Mouse (Mus musculus): ENCODE results near the gene Ddx58. TPM values are rescaled to one million over a fixed set of nuclear protein-coding genes. Genes with fewer than 3 reads are reported as not detected.

The Ddx58 gene
- polyA plus RNA-seq, 1 experiment from 2014 or later = 14.2 TPM

DNA sequence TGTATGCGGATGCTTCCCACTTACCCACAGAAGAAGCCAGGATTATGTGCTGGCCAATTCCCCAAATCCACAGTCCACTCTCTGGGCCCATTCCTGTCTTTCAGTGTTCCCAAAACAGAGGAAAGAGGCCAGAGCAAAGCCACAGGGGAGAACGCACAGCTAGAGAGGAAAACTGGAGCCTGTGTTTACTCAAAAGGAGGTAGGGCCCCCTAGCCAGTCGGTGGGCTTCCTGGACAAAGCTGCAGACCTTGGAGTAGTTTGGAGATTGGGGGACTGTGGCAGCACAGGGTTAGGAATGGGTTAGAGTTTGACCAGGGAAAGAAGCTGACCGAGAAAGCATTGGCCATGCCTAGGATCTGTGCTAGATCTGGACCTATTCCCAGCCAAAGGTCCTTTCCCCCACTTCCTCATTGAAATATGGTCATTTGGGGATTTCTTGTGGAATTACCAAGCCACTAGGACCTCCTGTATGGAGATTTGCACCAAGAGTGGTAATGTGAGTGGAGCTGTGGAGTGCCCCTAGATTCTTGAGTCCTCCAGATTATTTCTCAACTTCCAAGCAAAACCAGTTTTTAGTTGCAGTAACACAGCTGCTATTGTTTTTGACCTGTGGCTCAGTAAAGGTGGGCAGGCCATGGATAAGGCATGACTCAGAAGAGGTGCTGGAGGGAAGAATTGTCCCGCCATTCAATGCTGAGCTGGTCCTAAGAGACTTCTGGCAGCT lies 82.0 kb downstream of the Ddx58 start:
- Histone ChIP-seq H3K4me2 (ENCODE audit: low read depth, low read length) (no peak overlapping the region), H3K4me3 (replicated peaks; ENCODE audit: low read length) (no peak overlapping the region), H3K4me1 (ENCODE audit: control insufficient read depth, insufficient read depth, low read length) (peaks cover 23% of the 10 kb centered on the region), H3K9me3 (replicated peaks; ENCODE audit: control insufficient read depth, low read length) (no peaks in the 10 kb centered on the region), H3K36me3 (ENCODE audit: control insufficient read depth, insufficient read depth, low read length) (no peaks in the 10 kb centered on the region), H3K27me3 (ENCODE audit: control insufficient read depth, insufficient read depth, low read length) (no peaks in the 10 kb centered on the region), H3K9ac (ENCODE audit: low read length) (no peak overlapping the region), H3K27ac (ENCODE audit: low read length) (peak overlapping the region; percentile 37; the same call in 1 of the 2 replicates)
- no peak for ATAC-seq (ENCODE audit: insufficient read depth, low FRiP score)
- 53% methylated on average over 5 of the region's 5 CpGs for WGBS

DNA sequence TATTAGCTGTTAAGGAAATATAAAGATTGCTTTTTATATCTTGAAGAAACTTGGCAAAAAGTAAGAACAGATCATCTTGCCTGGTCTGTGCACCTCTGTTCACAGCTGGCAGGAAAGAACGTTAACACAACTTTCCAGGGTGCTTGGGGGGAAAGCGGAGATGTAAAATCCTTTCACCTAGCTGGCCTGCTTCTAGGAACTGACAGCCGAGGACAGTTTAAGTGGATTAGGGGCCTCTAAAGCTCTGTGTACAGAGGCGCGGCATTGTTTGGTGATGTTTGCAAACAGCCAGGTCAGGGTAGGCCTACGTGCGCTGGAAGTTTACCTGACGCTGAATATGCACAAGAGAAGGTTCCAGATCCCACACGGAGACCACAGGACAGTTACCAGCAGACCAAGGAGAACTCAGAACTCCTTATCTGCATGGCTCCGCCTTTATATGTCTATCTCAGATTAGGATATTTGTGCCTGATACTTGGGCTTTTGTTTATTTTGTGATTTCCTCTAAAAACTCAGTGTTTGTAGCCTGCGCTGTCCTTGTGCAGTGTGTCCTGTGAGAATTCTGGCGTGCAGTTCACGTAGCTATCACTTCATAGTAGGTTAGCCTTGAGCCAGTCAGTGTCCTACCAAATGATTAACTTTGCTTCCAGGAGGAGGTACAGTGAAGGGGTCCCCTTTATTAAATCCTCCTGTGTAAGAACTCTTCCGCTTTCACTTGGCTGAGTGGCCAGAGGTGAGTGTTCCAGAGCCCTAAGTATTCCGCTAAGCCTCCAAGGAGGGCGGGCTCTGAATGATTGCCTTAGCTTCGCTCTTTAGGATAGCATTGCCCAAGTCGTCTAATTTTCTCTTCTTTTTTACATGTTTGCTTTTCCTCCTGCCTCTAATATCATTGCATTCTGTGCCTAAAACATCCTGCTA lies 82.8 kb downstream of the Ddx58 start:
- Histone ChIP-seq H3K9ac (ENCODE audit: low read length) (no peak overlapping the region), H3K4me1 (ENCODE audit: control insufficient read depth, insufficient read depth, low read length) (peaks cover 23% of the 10 kb centered on the region), H3K36me3 (ENCODE audit: control insufficient read depth, insufficient read depth, low read length) (no peaks in the 10 kb centered on the region), H3K27ac (ENCODE audit: low read length) (peak overlapping the region; percentile 37; the same call in 1 of the 2 replicates), H3K27me3 (ENCODE audit: control insufficient read depth, insufficient read depth, low read length) (no peaks in the 10 kb centered on the region), H3K9me3 (replicated peaks; ENCODE audit: control insufficient read depth, low read length) (no peaks in the 10 kb centered on the region), H3K4me2 (ENCODE audit: low read depth, low read length) (no peak overlapping the region), H3K4me3 (replicated peaks; ENCODE audit: low read length) (no peak overlapping the region)
- WGBS = 61% methylated on average over 18 of the region's 18 CpGs
- no peak for ATAC-seq (ENCODE audit: insufficient read depth, low FRiP score)

DNA sequence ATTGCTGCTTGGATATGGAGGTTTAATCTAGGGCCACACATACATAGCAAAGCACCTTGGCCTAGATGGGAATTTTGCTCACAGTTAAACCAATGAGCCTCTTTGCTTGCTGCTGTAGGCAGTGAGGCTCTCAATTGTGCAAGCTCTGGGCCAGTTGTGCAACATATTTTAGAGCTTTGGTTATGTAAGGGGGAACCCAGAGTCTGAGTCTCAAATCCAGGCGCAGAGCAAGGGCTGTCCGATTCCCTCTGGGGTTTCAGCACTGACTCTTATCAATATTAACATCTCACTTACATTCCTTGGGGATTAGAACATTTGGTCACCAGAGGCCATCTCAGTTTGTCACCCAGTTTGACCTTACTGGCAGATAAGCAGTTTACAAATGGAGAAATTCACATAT lies 83.5 kb downstream of the Ddx58 start:
- Histone ChIP-seq H3K36me3 (ENCODE audit: control insufficient read depth, insufficient read depth, low read length) (no peaks in the 10 kb centered on the region), H3K9ac (ENCODE audit: low read length) (no peak overlapping the region), H3K27me3 (ENCODE audit: control insufficient read depth, insufficient read depth, low read length) (no peaks in the 10 kb centered on the region), H3K27ac (ENCODE audit: low read length) (no peak overlapping the region), H3K4me3 (replicated peaks; ENCODE audit: low read length) (no peak overlapping the region), H3K9me3 (replicated peaks; ENCODE audit: control insufficient read depth, low read length) (no peaks in the 10 kb centered on the region), H3K4me2 (ENCODE audit: low read depth, low read length) (no peak overlapping the region), H3K4me1 (ENCODE audit: control insufficient read depth, insufficient read depth, low read length) (peaks cover 23% of the 10 kb centered on the region)
- 50% methylated on average over 2 of the region's 2 CpGs for whole genome bisulfite sequencing
- ATAC-seq (ENCODE audit: insufficient read depth, low FRiP score) = 0 out of 2 replicates have a peak, but pooled peaks have one; percentile 19

DNA sequence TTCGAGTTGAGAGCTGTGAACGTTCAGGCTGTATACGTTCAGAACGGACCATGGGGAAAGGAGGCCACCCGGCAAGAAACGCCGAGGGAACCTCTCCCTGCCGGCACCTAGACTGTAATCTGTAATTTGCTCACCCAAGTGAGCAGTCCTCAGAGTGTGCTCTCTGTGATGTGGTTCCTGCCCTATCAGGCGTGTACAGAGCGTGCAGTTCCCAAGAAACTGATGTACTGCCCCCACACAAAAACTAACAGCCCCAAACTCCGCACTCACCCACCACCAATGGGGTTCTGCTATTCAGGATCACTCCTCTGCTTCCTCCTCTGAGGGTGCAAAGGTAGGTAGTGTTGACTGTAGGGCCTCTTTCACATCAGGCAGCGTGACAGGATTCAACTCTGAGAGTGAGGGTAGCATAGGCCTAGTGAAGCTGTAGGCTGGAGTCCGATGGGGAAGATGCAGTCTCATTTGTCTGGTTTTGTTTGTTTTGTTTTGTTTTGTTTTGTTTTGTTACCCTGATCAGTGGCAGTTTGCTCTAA lies 84.1 kb downstream of the Ddx58 start:
- ATAC-seq (ENCODE audit: insufficient read depth, low FRiP score) = 0 out of 2 replicates have a peak, but pooled peaks have one; percentile 14

DNA sequence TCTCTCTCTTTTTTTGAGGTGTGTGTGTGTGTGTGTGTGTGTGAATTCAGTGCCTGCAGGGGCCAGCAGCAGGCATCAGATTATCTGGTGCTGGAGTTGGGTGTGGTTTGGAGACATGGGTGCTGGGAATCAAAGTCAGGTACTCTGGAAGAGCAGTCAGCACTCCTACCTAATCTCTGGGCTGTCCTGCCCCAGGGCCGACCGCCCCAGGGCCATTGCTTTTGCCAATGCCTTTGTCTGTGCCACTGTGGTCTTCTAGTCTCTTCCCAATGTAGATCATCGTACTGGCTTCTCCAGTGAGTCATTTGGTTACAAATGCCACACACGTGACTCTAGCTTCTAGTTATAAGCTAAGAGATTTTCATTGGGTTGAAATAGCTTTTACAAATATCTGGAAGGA lies 84.9 kb downstream of the Ddx58 start:
- 88% methylated on average over 4 of the region's 4 CpGs for WGBS
- Histone ChIP-seq H3K4me3 (replicated peaks; ENCODE audit: low read length) (no peak overlapping the region), H3K27me3 (ENCODE audit: control insufficient read depth, insufficient read depth, low read length) (no peaks in the 10 kb centered on the region), H3K4me1 (ENCODE audit: control insufficient read depth, insufficient read depth, low read length) (peaks cover 23% of the 10 kb centered on the region), H3K4me2 (ENCODE audit: low read depth, low read length) (no peak overlapping the region), H3K9me3 (replicated peaks; ENCODE audit: control insufficient read depth, low read length) (no peaks in the 10 kb centered on the region), H3K27ac (ENCODE audit: low read length) (no peak overlapping the region), H3K36me3 (ENCODE audit: control insufficient read depth, insufficient read depth, low read length) (no peaks in the 10 kb centered on the region), H3K9ac (ENCODE audit: low read length) (no peak overlapping the region)
- ATAC-seq (ENCODE audit: insufficient read depth, low FRiP score) = no peak

More for the DNA sequence above, 84.1 kb downstream of the Ddx58 start:
- H3K36me3 ChIP-seq (ENCODE audit: control insufficient read depth, insufficient read depth, low read length) = no peaks in the 10 kb centered on the region
- H3K9me3 ChIP-seq (replicated peaks; ENCODE audit: control insufficient read depth, low read length) = no peaks in the 10 kb centered on the region
- 75% methylated on average over 13 of the region's 13 CpGs for WGBS
- no peak overlapping the region for H3K9ac ChIP-seq (ENCODE audit: low read length)
- peaks cover 23% of the 10 kb centered on the region for H3K4me1 ChIP-seq (ENCODE audit: control insufficient read depth, insufficient read depth, low read length)
- H3K4me3 ChIP-seq (replicated peaks; ENCODE audit: low read length) = no peak overlapping the region
- no peaks in the 10 kb centered on the region for H3K27me3 ChIP-seq (ENCODE audit: control insufficient read depth, insufficient read depth, low read length)
- H3K27ac ChIP-seq (ENCODE audit: low read length) = no peak overlapping the region
- H3K4me2 ChIP-seq (ENCODE audit: low read depth, low read length) = no peak overlapping the region

Other genes with a start within 250 kb of the Ddx58 start
- 66.3 and 72.0 TPM in 2 replicates for gene Aco1, start 96.7 kb downstream of the Ddx58 start, polyA plus RNA-seq (2015; fragmentation: Nextera tagmentation; extraction: Ambion mirVana)
- 33.6 and 34.4 TPM in 2 replicates for gene Smim27, start 29.8 kb upstream of the Ddx58 start, polyA plus RNA-seq (2015; fragmentation: Nextera tagmentation; extraction: Ambion mirVana)
- 30.6 and 32.5 TPM in 2 replicates for gene Topors, start 30.0 kb upstream of the Ddx58 start, polyA plus RNA-seq (2015; fragmentation: Nextera tagmentation; extraction: Ambion mirVana)
- 319 and 364 TPM in 2 replicates for gene Ndufb6, start 39.6 kb upstream of the Ddx58 start, polyA plus RNA-seq (2015; fragmentation: Nextera tagmentation; extraction: Ambion mirVana)
- gene Tmem215, start 232.4 kb upstream of the Ddx58 start, polyA plus RNA-seq (2015; fragmentation: Nextera tagmentation; extraction: Ambion mirVana) = 0.85 and 0.86 TPM in 2 replicates

All from stomach, embryonic 16.5 days (tissue).